Mouse (Mus musculus): ENCODE measurements around the gene Tbrg1. TPM values are rescaled to one million over a fixed set of nuclear protein-coding genes. Genes with fewer than 3 reads are reported as not detected.

The Tbrg1 gene
- total RNA-seq, 2 experiments from 2014 or later, result 35.2 to 37.8 TPM

Other genes starting within 250 kb of the Tbrg1 start
- not detected for gene Robo3, start 224.1 kb downstream of the Tbrg1 start, total RNA-seq (2021)
- gene Msantd2, start 168.0 kb downstream of the Tbrg1 start, total RNA-seq (2021), result 1 to 10 TPM; 6.7 to 6.9 TPM
- gene Esam, start 129.2 kb downstream of the Tbrg1 start, total RNA-seq (2021), result 10 to 100 TPM; 66.9 to 79.2 TPM
- 1 to 10 TPM; 4.0 to 4.7 TPM for gene Vsig2, start 118.1 kb downstream of the Tbrg1 start, total RNA-seq (2021)
- gene Nrgn, start 104.4 kb downstream of the Tbrg1 start, total RNA-seq (2021), result 1 to 10 TPM; 4.5 to 6.1 TPM
- 1 to 10 TPM; 9.6 to 9.7 TPM for gene Siae, start 101.6 kb downstream of the Tbrg1 start, total RNA-seq (2021)
- 1 to 10 TPM; 2.6 to 2.7 TPM for gene Spa17, start 43.6 kb downstream of the Tbrg1 start, total RNA-seq (2021)
- not detected for gene Panx3, start 11.9 kb upstream of the Tbrg1 start, total RNA-seq (2021)
- not detected for gene Olfr160, start 58.9 kb upstream of the Tbrg1 start, total RNA-seq (2021)
- gene Olfr874, start 87.8 kb upstream of the Tbrg1 start, total RNA-seq (2021), result not detected
- not detected for gene Olfr875, start 114.5 kb upstream of the Tbrg1 start, total RNA-seq (2021)
- not detected for gene Olfr876, start 145.7 kb upstream of the Tbrg1 start, total RNA-seq (2021)
- not detected for gene Olfr877, start 197.0 kb upstream of the Tbrg1 start, total RNA-seq (2021)
- gene Olfr145, start 239.4 kb upstream of the Tbrg1 start, total RNA-seq (2021), result not detected

All from heart, postnatal 36 days (tissue).